Mouse (Mus musculus): ENCODE measurements at regions not wholly inside any gene's neighbourhood (a gene's known extent, or its start where the extent isn't known, plus 50 kb on each side); places are given as distances from the start of the nearest gene placed in this dataset.

DNA sequence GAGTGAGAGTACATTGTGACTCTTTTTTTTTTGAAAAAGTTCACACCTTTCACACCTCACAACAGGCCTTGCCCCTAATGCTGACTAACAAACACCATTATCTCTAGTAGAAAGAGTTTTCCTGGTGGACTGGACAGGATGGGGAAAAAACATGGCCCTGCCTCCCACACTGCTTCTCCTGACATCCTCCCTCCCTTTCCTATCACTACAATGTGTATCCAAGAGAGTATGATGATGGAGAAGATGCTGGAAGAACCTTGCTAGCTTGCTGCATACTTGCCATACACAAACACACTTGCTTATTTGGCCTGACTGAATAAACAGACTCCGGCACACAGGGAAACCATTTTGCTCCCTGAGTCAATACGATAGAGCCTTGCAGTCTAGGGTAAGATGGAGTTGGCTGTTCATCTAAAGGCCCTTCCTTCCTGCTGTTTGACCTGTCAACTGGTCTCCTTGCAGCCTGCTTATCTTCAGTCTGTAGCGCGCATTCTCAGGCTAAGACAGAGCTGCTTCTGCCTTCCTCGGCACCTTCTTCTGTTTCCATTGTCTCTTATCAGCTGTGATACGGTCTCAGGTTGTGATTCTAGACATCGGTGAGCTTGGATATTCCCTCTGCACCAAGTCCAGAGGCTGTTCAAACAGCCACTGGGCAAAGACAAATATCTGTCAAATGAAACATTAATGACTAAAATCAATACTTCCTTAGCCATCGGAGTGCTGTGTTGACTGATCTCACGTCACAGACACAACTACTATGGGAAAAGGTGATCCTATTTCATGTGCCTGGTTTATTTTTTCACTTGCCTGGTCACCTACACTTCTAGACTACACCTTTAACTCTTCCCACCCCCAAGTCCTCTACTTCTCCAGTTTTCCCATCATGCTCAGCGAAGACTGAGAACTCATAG, 181.2 kb downstream of the Npr3 start:
- ATAC-seq (ENCODE audit: low read depth) = no peak
- peaks cover 6% of the 10 kb centered on the region for H3K4me1 ChIP-seq (replicated peaks; ENCODE audit: control insufficient read depth, insufficient read depth, low read length)
- no peaks in the 10 kb centered on the region for H3K27me3 ChIP-seq (ENCODE audit: control insufficient read depth, insufficient read depth, low read depth, low read length)
- H3K4me2 ChIP-seq (ENCODE audit: low read depth, low read length) = no peak overlapping the region
- H3K4me3 ChIP-seq (ENCODE audit: low read length) = no peak overlapping the region
- no peaks in the 10 kb centered on the region for H3K36me3 ChIP-seq (ENCODE audit: control insufficient read depth, insufficient read depth, low read length)
- no peaks in the 10 kb centered on the region for H3K9me3 ChIP-seq (ENCODE audit: control insufficient read depth, low read length)
- no peak overlapping the region for H3K9ac ChIP-seq (ENCODE audit: low read length)
- 47% methylated on average over 10 of the region's 10 CpGs for WGBS
- no peak overlapping the region for H3K27ac ChIP-seq (ENCODE audit: low read length)

DNA sequence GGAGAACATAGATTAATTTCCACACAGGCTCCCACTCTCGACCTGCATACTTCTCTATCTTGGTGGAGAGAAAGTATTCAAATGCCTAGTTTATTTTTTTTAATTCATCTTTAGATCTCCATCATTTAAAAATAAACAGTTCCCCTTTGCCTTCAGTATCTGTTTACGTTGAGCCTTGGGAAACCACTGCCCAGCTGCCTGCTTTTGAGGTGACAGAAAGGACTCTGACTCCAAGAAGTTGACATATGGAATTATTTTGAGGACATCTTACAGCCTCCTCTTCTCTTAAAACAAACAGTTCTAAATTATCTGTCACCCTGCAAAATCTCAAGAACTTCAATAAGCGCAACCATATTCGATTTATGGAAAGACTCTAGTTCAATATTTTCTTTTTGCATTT, 186.4 kb downstream of the Npr3 start:
- ATAC-seq (ENCODE audit: low read depth) = peak; percentile 85
- H3K9me3 ChIP-seq (ENCODE audit: control insufficient read depth, low read length) = no peaks in the 10 kb centered on the region
- peaks cover 3% of the 10 kb centered on the region; the same call in 1 of the 2 replicates for H3K4me1 ChIP-seq (replicated peaks; ENCODE audit: control insufficient read depth, insufficient read depth, low read length)
- no peak overlapping the region for H3K9ac ChIP-seq (ENCODE audit: low read length)
- H3K27ac ChIP-seq (ENCODE audit: low read length) = peak overlapping the region; percentile 76
- H3K36me3 ChIP-seq (ENCODE audit: control insufficient read depth, insufficient read depth, low read length) = no peaks in the 10 kb centered on the region
- H3K4me2 ChIP-seq (ENCODE audit: low read depth, low read length) = no peak overlapping the region
- WGBS = 33% methylated on average over 4 of the region's 4 CpGs
- no peaks in the 10 kb centered on the region for H3K27me3 ChIP-seq (ENCODE audit: control insufficient read depth, insufficient read depth, low read depth, low read length)
- no peak overlapping the region for H3K4me3 ChIP-seq (ENCODE audit: low read length)

DNA sequence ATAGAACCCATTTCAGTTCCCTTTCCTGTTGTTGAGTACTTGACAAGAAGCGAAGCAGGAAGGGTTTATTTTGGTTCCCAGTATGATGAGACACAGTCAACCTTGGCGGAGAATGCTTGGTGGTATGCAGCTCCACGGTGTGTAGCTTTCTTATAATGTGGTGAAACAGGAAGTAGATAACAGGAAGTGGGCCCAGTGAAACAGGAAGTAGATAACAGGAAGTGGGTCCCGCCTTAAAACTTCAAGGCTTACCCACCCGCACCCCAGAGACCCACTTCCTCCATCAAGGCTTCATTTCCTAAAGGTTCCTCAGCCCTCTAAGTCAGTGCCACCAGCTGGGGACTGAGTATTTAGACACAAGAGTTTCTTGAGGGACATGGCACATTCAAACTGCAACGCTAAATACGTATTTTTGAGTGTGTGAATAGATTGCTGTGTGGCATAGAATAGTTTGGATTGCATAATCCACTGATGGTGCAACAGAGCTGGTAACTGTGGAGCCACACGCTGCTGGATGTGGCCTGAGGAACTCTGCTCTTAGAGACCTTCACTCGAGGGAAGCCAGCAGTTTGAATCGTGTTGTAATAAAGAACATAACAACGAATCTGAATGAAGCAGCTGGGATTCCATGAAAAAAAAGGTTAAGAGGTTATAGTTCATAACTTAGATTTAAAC, 190.8 kb downstream of the Npr3 start:
- 72% methylated on average over 11 of the region's 11 CpGs for WGBS

DNA sequence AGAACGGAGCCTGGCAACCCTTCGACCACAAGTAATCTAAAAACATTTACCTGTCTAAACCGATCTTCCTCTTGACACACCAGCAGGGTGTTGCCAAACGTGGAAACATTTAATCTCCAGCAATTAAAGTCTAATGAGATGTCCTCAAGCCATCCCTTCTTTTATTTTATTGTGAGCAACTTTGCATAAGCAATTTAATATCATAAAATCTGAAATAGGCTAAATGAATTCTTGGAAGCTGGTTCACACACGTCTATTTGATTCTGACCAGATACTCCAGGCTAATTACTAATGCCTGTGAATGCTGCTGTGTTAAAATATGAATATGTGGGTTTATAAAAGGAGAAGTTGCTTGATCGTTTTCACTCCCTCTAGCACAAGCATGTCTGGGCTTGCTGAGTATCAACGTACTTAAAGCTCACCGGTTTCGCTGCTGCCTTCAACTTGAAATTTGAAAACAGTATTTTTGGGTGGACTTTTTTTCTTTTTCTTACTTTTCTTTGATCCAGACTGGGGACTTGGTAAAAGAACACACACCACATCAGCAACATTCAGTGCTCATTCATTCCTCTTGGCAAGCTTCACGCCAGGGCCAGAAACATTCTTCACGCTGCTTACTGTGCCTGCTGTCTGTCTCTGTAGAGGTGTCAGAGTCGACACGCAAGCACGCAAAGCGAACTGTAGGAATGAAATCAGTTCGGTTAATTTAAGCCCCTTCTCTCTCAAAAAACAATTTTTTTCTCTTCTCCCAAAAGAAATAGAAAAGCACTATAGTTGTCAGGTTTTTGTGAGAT, 194.4 kb downstream of the Npr3 start:
- no peak for ATAC-seq (ENCODE audit: low read depth)
- Histone ChIP-seq H3K4me1 (replicated peaks; ENCODE audit: control insufficient read depth, insufficient read depth, low read length) (0 out of 2 replicates have a peak, but pooled peaks cover 2% of the 10 kb centered on the region), H3K9ac (ENCODE audit: low read length) (no peak overlapping the region), H3K4me3 (ENCODE audit: low read length) (no peak overlapping the region), H3K27me3 (ENCODE audit: control insufficient read depth, insufficient read depth, low read depth, low read length) (no peaks in the 10 kb centered on the region), H3K36me3 (ENCODE audit: control insufficient read depth, insufficient read depth, low read length) (no peaks in the 10 kb centered on the region), H3K27ac (ENCODE audit: low read length) (no peak overlapping the region), H3K4me2 (ENCODE audit: low read depth, low read length) (no peak overlapping the region), H3K9me3 (ENCODE audit: control insufficient read depth, low read length) (no peaks in the 10 kb centered on the region)
- 50% methylated on average over 16 of the region's 16 CpGs for WGBS

More for the DNA sequence above, 190.8 kb downstream of the Npr3 start:
- no peak for ATAC-seq (ENCODE audit: low read depth)
- Histone ChIP-seq H3K36me3 (ENCODE audit: control insufficient read depth, insufficient read depth, low read length) (no peaks in the 10 kb centered on the region), H3K4me1 (replicated peaks; ENCODE audit: control insufficient read depth, insufficient read depth, low read length) (peaks cover 6% of the 10 kb centered on the region; the same call in 1 of the 2 replicates), H3K27ac (ENCODE audit: low read length) (no peak overlapping the region), H3K9ac (ENCODE audit: low read length) (no peak overlapping the region), H3K4me2 (ENCODE audit: low read depth, low read length) (no peak overlapping the region), H3K9me3 (ENCODE audit: control insufficient read depth, low read length) (no peaks in the 10 kb centered on the region), H3K4me3 (ENCODE audit: low read length) (no peak overlapping the region), H3K27me3 (ENCODE audit: control insufficient read depth, insufficient read depth, low read depth, low read length) (no peaks in the 10 kb centered on the region)

DNA sequence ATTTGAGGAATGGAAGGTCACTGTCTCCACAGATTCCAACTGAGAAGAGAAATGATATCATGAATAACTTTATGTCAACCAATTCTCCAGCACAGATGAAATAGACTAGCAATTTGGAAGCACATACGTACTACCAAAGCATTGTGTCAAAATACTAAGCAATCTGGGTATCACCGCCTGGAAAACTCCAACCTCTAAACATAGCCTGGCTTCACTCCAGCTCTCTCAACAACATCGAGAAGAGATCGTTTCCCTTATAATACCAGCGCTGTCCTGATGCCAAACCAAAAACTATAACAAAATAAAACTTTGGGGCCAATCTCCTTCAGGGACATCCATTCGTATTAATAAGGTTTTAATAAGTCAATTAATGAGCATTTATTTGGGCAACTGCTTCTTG, 205.8 kb downstream of the Npr3 start:
- Histone ChIP-seq H3K9ac (ENCODE audit: low read length) (no peak overlapping the region), H3K9me3 (ENCODE audit: control insufficient read depth, low read length) (no peaks in the 10 kb centered on the region), H3K4me3 (ENCODE audit: low read length) (no peak overlapping the region), H3K27me3 (ENCODE audit: control insufficient read depth, insufficient read depth, low read depth, low read length) (no peaks in the 10 kb centered on the region), H3K4me1 (replicated peaks; ENCODE audit: control insufficient read depth, insufficient read depth, low read length) (no peaks in the 10 kb centered on the region), H3K36me3 (ENCODE audit: control insufficient read depth, insufficient read depth, low read length) (no peaks in the 10 kb centered on the region), H3K27ac (ENCODE audit: low read length) (no peak overlapping the region), H3K4me2 (ENCODE audit: low read depth, low read length) (no peak overlapping the region)
- no peak for ATAC-seq (ENCODE audit: low read depth)
- 52% methylated on average over 6 of the region's 6 CpGs for WGBS

DNA sequence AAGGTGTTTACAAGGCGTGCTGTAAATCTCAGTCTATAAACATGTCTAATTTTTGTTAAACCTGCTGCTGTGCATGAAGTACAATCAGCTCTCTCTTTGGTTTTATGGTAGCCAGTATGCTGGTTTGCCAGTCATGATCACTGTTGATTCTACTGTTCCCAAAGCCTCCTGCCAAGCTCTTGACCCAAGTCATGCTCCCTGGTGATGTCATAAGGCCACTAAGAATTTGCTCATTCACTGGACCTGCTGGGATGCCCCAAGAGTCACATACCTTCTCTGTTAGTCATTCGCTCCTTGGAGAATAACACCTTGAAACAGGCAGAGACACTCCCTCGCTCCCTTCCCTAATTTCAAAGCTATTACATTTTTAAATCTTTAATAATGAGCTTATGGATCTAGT, 207.2 kb downstream of the Npr3 start:
- Histone ChIP-seq H3K9ac (ENCODE audit: low read length) (no peak overlapping the region), H3K27ac (ENCODE audit: low read length) (no peak overlapping the region), H3K27me3 (ENCODE audit: control insufficient read depth, insufficient read depth, low read depth, low read length) (no peaks in the 10 kb centered on the region), H3K4me3 (ENCODE audit: low read length) (no peak overlapping the region), H3K4me2 (ENCODE audit: low read depth, low read length) (no peak overlapping the region), H3K9me3 (ENCODE audit: control insufficient read depth, low read length) (no peaks in the 10 kb centered on the region), H3K36me3 (ENCODE audit: control insufficient read depth, insufficient read depth, low read length) (no peaks in the 10 kb centered on the region), H3K4me1 (replicated peaks; ENCODE audit: control insufficient read depth, insufficient read depth, low read length) (no peaks in the 10 kb centered on the region)
- no peak for ATAC-seq (ENCODE audit: low read depth)
- 86% methylated on average over 3 of the region's 3 CpGs for WGBS

DNA sequence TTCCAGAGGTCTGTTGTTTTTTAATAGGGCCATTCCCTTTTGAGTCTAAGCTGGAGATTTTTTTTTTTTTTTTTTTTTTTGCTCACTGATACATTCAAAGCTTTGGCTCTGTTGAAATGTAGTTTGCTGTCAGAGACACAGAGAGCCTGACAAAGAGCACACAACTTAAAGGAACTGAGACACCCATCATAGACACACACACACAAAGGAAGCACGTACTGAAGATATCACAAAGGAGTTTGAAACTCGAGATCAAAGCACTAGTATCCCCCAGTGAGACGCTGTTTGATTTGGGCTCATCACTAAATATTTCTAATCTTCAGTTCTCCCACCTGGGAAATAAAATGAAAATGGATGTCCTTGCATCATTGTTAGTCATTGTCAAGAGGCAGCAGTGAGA, 210.0 kb downstream of the Npr3 start:
- Histone ChIP-seq H3K36me3 (ENCODE audit: control insufficient read depth, insufficient read depth, low read length) (no peaks in the 10 kb centered on the region), H3K27ac (ENCODE audit: low read length) (no peak overlapping the region), H3K4me2 (ENCODE audit: low read depth, low read length) (no peak overlapping the region), H3K9me3 (ENCODE audit: control insufficient read depth, low read length) (no peaks in the 10 kb centered on the region), H3K27me3 (ENCODE audit: control insufficient read depth, insufficient read depth, low read depth, low read length) (no peaks in the 10 kb centered on the region), H3K9ac (ENCODE audit: low read length) (no peak overlapping the region), H3K4me1 (replicated peaks; ENCODE audit: control insufficient read depth, insufficient read depth, low read length) (no peaks in the 10 kb centered on the region), H3K4me3 (ENCODE audit: low read length) (no peak overlapping the region)
- WGBS = 36% methylated on average over 3 of the region's 3 CpGs
- ATAC-seq (ENCODE audit: low read depth) = peak; percentile 26; the same call in 1 of the 2 replicates

DNA sequence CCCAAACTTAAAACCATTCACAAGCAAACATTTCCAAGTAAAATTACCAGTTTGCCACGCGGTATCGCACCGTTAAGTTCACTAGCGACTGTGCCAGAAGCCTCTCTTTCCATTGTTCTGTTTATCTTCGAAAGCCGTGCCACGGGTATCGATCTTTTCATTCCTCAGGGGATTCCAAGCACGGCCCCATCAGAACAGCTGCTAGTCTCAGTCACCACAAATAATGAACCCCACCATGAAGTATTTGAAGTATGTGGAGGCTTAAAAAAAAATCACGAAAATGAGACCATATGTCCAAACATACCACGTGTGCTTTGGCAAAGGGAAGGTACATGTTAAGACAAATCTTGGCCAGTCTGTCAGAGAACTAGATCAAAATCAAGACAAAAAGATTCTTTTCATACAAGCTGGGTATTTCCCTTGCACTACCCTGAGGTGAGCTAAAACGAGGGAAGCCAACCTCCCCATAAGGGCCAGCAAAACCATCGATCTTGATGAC, 213.3 kb downstream of the Npr3 start:
- H3K4me3 ChIP-seq (ENCODE audit: low read length) = no peak overlapping the region
- no peaks in the 10 kb centered on the region for H3K36me3 ChIP-seq (ENCODE audit: control insufficient read depth, insufficient read depth, low read length)
- no peaks in the 10 kb centered on the region for H3K27me3 ChIP-seq (ENCODE audit: control insufficient read depth, insufficient read depth, low read depth, low read length)
- H3K9me3 ChIP-seq (ENCODE audit: control insufficient read depth, low read length) = no peaks in the 10 kb centered on the region
- no peak for ATAC-seq (ENCODE audit: low read depth)
- H3K27ac ChIP-seq (ENCODE audit: low read length) = no peak overlapping the region
- no peaks in the 10 kb centered on the region for H3K4me1 ChIP-seq (replicated peaks; ENCODE audit: control insufficient read depth, insufficient read depth, low read length)
- 75% methylated on average over 14 of the region's 14 CpGs for WGBS
- no peak overlapping the region for H3K4me2 ChIP-seq (ENCODE audit: low read depth, low read length)
- no peak overlapping the region for H3K9ac ChIP-seq (ENCODE audit: low read length)

Data from lung, embryonic 16.5 days (tissue).